Mouse (Mus musculus) CD4-positive, CD25-positive, alpha-beta regulatory T cell, adult 4 months (primary cell): ENCODE measurements around the gene Actr3b. TPM values are rescaled to one million over a fixed set of nuclear protein-coding genes. Genes with fewer than 3 reads are reported as not detected.
"Not testable (repeated sequence)": the region's sequence is repeated elsewhere in the genome, so short reads cannot be mapped to it uniquely, and the experiment has no call there.

Source experiments
- ATAC-seq: one replicate; pipeline ENCODE4 v1.8.0; 2017
- polyA plus RNA-seq, 2 experiments: library from polyadenylated mRNA; unstranded; fragments of 100-300 nt; shearing (Covaris generic); gene quantifications; one replicate each; pipeline ENCODE4 v1.2.1; 2017

Actr3b gene
- polyA plus RNA-seq, 2 experiments from 2014 or later, result 0.82 to 1.1 TPM

DNA sequence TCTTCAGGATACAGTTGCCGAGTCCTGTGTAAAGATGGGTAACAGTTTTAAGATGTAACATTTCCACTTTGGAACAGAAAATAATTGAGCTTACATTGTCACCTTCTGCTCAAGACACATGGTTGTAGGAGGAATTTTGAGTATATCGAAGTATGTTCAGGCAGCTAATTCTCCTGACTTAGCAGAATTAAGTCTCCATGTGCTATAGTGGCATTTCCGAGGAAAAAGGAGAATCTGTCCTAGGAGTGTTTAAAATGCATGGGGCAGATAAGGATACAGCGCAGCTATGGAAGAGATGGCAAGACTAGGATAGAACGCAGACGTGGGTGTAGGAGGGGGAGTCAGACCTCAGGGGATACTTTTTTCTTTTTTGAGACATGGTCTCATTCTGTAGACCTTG, 31.8 kb downstream of the Actr3b start:
- ATAC-seq, result no peak

DNA sequence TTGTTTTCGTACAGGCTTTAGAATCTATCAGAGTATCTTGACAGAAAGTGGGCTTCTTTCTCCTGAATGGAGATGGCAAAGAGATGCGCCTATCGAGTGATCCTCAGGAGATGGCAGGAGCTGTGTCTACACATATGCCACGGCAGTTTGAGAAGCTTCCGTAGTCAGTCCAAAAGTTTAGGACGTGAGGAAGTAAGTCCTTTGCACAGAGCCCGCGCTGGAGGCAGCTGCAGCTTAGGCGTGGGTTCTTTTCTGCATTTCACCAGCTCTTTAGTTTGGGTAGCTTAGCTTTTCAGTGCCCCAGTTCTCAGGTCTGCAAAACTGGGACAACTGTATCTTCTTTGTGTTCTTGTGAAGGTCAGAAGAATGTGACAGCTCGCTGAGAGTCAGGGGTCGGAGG, 38.0 kb downstream of the Actr3b start:
- ATAC-seq, result no peak

GRCm38 (mm10) chr5:25800929-25801328, 41.1 kb downstream of the Actr3b start:
- ATAC-seq, result no peak

DNA sequence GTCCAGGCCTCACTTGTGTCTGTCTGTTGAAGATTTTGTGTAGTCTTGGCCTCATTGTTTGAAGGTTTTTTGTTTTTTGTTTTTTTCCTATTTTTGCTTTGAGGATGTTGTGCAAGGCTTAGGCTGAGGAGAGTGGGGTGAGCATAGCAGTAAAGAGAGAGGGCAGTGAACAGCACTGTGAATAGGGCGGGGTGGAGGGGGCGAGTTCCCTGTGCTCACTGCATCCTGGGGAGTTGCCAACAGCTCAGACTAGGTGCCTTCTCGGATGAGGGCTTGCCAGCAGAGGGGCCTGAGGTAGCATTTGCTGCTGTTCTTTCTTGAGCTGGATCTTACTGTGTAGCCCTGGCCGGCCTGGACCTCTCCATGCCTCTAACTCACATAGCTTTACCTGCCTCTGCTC, 41.9 kb downstream of the Actr3b start:
- no peak for ATAC-seq

GRCm38 (mm10) chr5:25804569-25804968, 44.8 kb downstream of the Actr3b start:
- ATAC-seq, result no peak

- ATAC-seq, result no peak
Observed at GRCm38 (mm10) chr5:25812922-25813321, 53.1 kb downstream of the Actr3b start.

GRCm38 (mm10) chr5:25829308-25830094, 69.7 kb downstream of the Actr3b start:
- ATAC-seq, result no peak

- ATAC-seq, result no peak
Observed at GRCm38 (mm10) chr5:25830802-25831201, 71.0 kb downstream of the Actr3b start.

DNA sequence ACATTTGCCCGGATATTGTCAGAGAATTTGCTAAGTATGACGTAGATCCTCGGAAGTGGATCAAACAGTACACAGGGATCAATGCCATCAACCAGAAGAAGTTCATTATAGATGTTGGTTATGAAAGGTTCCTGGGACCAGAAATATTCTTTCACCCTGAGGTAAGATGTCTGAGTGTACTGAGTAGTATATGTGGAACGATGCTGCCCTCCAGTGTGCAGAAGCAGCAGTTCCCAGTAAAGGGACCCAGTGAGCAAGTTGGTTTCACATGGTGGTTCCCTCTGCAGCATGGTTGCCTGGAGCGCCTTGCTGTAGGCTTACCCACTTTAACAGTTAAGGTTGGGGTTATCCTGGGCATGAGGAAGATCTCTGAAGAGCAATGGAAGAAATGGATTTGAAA, 71.8 kb downstream of the Actr3b start:
- peak; percentile 45 for ATAC-seq

GRCm38 (mm10) chr5:25839400-25839799, 79.6 kb downstream of the Actr3b start:
- ATAC-seq, result no peak

GRCm38 (mm10) chr5:25846558-25846957, 86.8 kb downstream of the Actr3b start:
- no peak for ATAC-seq

GRCm38 (mm10) chr5:25847154-25847553, 87.4 kb downstream of the Actr3b start:
- ATAC-seq, result no peak

DNA sequence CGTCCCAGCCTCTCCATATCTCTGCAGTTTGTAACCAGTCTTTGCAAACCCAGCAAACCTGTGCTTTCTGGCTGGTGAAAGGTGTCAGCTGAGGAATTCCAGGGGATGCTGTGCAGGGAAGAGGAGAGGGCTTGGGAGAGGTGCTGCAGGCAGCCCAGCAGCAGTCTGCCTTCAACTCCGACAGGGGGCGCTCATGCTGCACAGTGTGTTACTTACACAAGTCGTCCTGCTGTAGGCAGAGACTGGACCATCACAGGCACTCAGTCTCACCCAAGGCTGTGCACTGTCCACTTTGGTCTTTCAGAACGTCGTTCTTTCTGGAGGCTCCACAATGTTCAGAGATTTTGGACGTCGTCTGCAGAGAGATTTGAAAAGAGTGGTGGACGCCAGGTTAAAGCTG, 88.3 kb downstream of the Actr3b start:
- ATAC-seq, result no peak

- ATAC-seq, result no peak
Observed at GRCm38 (mm10) chr5:25866201-25866600, 106.4 kb downstream of the Actr3b start.

GRCm38 (mm10) chr5:25869880-25870279, 110.1 kb downstream of the Actr3b start:
- no peak for ATAC-seq

DNA sequence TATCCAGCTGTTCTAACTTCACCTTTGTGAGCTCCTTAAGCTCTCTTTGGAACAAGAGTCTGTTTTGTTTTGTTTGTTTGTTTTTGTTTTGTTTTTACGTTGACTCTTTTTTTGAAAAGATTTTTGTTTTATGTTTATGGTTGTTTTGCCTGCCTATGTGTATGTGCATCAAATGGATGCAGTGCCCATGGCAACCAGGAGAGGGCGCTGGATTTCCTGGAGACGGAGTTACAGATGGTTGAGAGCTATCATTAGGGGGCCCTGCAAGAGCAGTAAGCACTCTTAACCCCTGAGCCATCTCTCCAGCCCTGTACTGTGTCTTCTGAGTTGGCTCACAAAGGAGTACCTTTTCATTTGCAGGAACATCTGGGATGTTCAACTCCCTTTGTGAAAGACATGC, 110.8 kb downstream of the Actr3b start:
- no peak for ATAC-seq

DNA sequence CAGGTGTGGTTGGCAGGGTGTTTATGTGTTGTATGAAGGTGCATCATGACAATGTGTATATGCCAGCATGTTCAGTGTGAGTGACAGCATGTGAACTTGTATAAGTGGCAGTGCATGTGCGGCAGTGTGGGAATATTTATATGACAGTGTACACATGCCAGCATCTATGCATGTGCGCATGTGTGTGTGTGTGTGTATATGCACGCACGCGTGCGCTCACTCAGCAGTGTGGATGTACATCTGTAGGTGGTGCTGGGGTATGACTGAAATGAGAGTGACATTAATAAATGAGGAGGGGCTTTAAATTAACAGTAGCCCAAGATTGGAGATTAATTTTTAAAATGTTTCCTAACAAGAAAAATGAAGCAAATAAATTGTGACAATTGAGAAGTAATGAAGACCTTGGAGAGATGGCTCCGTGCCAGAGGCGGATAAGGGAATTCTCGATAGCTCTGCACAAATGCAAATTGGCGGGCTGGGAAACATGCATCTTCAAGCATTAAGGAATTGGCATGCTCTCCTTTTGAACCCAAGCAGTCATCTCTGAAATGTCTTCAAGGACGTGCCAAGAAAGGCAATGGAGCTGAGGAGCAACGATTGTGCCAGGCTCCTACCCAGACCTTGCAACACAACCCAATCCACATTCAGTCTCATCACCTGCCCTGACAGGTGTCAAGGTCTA, 111.7 kb downstream of the Actr3b start:
- no peak for ATAC-seq

- no peak for ATAC-seq
Observed at GRCm38 (mm10) chr5:25873046-25873445, 113.2 kb downstream of the Actr3b start.

- not testable (repeated sequence) for ATAC-seq
Observed at GRCm38 (mm10) chr5:25875927-25876326, 116.1 kb downstream of the Actr3b start.

DNA sequence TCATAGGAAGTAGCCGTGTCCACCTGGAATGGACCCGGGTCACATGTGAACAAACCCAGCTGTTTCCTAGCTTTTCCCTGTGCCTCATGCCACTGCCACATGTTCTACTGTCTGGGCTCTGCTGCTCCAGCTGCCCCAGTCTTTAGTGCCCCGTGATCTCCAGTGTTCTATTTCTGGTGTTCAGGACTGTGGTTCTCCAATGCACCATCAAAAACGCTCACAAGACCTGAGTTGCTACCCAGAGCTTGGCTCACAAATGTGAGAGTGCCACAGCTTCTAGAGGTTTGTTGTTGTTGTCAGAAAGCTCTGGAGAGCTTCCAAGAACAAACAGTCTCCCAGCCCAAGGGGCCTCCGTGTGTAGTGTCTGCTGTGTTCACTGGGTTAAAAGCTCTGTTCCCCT, 117.5 kb downstream of the Actr3b start:
- no peak for ATAC-seq

DNA sequence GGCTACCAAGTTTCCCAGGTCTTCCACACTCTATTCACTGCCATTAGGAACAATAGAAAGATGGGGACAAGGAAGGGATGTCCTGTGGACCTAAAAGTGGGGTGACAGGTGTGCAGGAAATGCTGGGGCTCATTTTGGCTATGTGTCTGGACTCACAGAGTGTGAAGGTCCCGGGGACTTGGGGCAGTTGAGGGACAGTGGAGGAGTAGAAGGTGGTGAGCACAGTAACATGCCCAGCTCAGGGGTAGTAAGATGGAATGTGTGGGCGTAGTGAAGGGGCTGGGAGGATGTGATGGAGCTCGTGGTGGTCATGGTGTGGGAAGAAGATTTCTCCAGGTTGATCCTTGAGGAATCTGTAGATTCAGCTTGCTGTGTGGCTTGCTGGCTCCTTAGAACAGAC, 118.2 kb downstream of the Actr3b start:
- no peak for ATAC-seq

GRCm38 (mm10) chr5:25886708-25887107, 126.9 kb downstream of the Actr3b start:
- no peak for ATAC-seq

GRCm38 (mm10) chr5:25889746-25890382, 130.1 kb downstream of the Actr3b start:
- no peak for ATAC-seq

DNA sequence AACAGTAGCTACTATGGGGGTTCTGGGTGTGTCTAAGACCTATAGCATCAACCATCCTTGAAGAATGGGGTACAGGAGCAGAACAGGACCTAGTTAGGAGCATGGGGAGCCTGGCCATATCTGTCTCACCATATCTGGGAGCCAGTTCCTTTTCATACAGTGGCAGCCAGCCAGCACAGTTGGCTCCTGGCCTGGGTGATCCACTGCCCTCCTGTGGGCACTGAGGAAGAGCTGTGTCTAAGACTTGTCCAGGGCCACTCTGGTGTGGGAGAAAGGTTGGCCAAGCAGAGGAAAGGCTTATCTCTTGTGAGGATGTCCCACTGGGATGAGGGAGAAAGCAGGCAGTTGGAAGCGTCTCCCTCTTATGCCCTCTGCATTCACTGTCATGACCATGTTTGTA, 131.5 kb downstream of the Actr3b start:
- no peak for ATAC-seq
